Mouse (Mus musculus) lung, adult 2 months (tissue): ENCODE measurements around the gene Irf2.

Experiments used
- CTCF ChIP-seq: fragments of 200-500 bp; IDR thresholded peaks from 2 replicates; pipeline ENCODE4 v1.5.1; 2011; ENCODE audit warnings: mild to moderate bottlenecking, low read length, control low read depth; ENCODE audit not compliant: insufficient read depth
- POLR2A ChIP-seq: fragments of 200-500 bp; IDR thresholded peaks from 2 replicates; pipeline ENCODE4 v1.6.1; 2011; ENCODE audit warnings: low read depth, mild to moderate bottlenecking, control low read depth, low read length, borderline replicate concordance; ENCODE audit errors: extremely low read depth

DNA sequence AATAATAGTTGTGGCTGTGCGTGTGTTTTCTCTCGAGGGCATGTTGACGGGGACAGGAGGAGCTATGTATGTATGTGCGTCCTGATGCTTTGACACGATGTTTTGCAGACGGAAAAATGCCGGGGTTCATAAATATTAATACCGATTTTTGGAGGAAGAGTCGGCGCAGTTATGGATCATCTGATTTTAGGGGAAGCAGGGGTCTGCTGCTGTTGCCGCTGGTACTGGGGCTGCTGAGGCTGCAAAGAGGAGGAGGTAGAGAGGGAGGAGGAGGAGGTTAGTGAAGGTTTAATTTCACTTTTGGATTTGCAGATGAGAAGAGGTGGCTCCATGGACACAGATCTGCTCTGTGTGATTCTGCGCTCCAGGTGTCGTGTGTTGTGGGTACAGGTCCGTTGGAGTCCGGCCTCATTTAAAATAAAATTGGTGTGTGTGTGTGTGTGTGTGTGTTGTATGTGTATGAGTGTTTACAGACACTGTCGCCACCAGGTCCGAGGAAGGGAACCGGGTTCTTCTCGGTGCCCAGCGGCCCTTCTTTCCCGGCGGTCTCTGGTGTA lies 502 bp downstream of the Irf2 start:
- TF ChIP-seq CTCF: no peak
- no peak; the same call in 1 of the 2 replicates for TF ChIP-seq POLR2A
